17 mouse cellular contexts compared by ENCODE assay signal in the genomic region with DNA sequence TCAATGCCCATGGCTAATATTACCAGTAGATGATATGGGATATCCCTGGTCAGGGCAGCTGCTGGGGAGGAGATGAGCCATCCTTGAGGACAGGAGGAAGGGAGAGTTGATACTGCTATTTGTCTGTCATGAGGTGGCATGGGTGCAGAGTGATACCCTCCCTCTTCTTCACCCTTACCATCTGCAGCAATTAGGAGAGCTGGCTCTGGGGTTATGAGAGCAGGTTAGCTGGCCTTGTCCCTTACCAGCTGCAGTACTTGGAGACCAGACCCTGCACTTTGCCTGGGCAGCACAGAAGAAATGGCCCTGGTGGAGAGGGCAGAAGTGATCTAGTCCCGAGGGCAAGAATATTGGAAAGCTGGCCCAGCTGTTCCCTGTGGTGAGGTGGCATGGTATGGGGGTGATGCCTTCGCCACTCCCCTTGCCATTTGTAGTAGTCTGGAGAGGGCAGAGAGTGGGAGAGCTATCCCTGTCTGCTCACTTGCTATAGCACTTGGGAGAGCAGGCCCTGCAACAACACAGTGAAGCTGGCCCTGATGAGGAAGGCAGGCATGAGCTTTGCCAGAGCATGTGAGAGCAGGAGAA.
DNase-seq lines count a peak whose midpoint lies in the region; ATAC-seq and TF ChIP-seq lines count a peak whose summit lies in the region.
"Had no signal": no experiment of that assay in that cellular context is flagged by ENCODE, and none has a peak within 500 bp of the region (broad histone marks: within the 10 kb centered on the region; RNA-seq: fewer than 3 reads in every experiment).

No protein-coding gene starts in this region.

- no peak overlapping the region for H3K27ac ChIP-seq in kidney, postnatal 0 days
- no peak overlapping the region for H3K27ac ChIP-seq in liver, embryonic 15.5 days (replicated peaks)
- no peak overlapping the region for H3K27ac ChIP-seq in liver, postnatal 0 days (ENCODE audit: low read depth)
- H3K27ac ChIP-seq: forebrain, embryonic 12.5 days; gastrocnemius, adult 2 months; hindbrain, embryonic 15.5 days had no signal

- H3K36me3 ChIP-seq in kidney, postnatal 0 days (ENCODE audit: insufficient read depth, low read length) = no peaks in the 10 kb centered on the region
- H3K36me3 ChIP-seq in liver, embryonic 15.5 days (replicated peaks) = no peaks in the 10 kb centered on the region
- H3K36me3 ChIP-seq in liver, postnatal 0 days (replicated peaks; ENCODE audit: insufficient read depth, low read length) = no peaks in the 10 kb centered on the region
- H3K36me3 ChIP-seq: forebrain, embryonic 12.5 days; heart, embryonic 12.5 days; hindbrain, embryonic 15.5 days had no signal

- no peak for TF ChIP-seq EP300 in liver, postnatal 0 days (IDR thresholded peaks at IDR 0.05; ENCODE audit: low read depth)

- no peaks in the 10 kb centered on the region for H3K4me1 ChIP-seq in kidney, postnatal 0 days (replicated peaks; ENCODE audit: insufficient read depth, low read length)
- no peaks in the 10 kb centered on the region for H3K4me1 ChIP-seq in liver, embryonic 15.5 days (replicated peaks)
- no peaks in the 10 kb centered on the region for H3K4me1 ChIP-seq in liver, postnatal 0 days (ENCODE audit: insufficient read depth)
- H3K4me1 ChIP-seq: forebrain, embryonic 12.5 days; heart, embryonic 12.5 days; hindbrain, embryonic 15.5 days had no signal

- no peak overlapping the region for H3K4me2 ChIP-seq in kidney, postnatal 0 days (ENCODE audit: low read length)
- no peak overlapping the region for H3K4me2 ChIP-seq in liver, embryonic 15.5 days
- H3K4me2 ChIP-seq in liver, postnatal 0 days (ENCODE audit: low read depth, low read length) = no peak overlapping the region
- H3K4me2 ChIP-seq: forebrain, embryonic 12.5 days; heart, embryonic 12.5 days; hindbrain, embryonic 15.5 days had no signal

- H3K4me3 ChIP-seq in kidney, postnatal 0 days (replicated peaks; ENCODE audit: low read depth, low read length) = no peak overlapping the region
- H3K4me3 ChIP-seq in liver, embryonic 15.5 days (replicated peaks) = no peak overlapping the region
- H3K4me3 ChIP-seq in liver, postnatal 0 days (ENCODE audit: low read depth, low read length) = no peak overlapping the region
- H3K4me3 ChIP-seq: forebrain, embryonic 12.5 days; gastrocnemius, adult 2 months; heart, embryonic 12.5 days; hindbrain, embryonic 15.5 days had no signal

- no peak for TF ChIP-seq CTCF in kidney, postnatal 0 days (IDR thresholded peaks at IDR 0.05; ENCODE audit: low read depth)
- no peak for TF ChIP-seq CTCF in liver, postnatal 0 days (IDR thresholded peaks at IDR 0.05; ENCODE audit: low read depth)

- no peaks in the 10 kb centered on the region for H3K9me3 ChIP-seq in kidney, postnatal 0 days (replicated peaks; ENCODE audit: low read length)
- H3K9me3 ChIP-seq in liver, embryonic 15.5 days (replicated peaks) = no peaks in the 10 kb centered on the region
- H3K9me3 ChIP-seq in liver, postnatal 0 days (ENCODE audit: low read length) = no peaks in the 10 kb centered on the region
- H3K9me3 ChIP-seq: forebrain, embryonic 12.5 days; heart, embryonic 12.5 days; hindbrain, embryonic 15.5 days had no signal

- H3K9ac ChIP-seq in kidney, postnatal 0 days (ENCODE audit: low read depth, low read length) = no peak overlapping the region
- no peak overlapping the region for H3K9ac ChIP-seq in liver, embryonic 15.5 days
- H3K9ac ChIP-seq in liver, postnatal 0 days (replicated peaks) = no peak overlapping the region
- H3K9ac ChIP-seq: forebrain, embryonic 12.5 days; heart, embryonic 12.5 days; hindbrain, embryonic 15.5 days had no signal

- H3K27me3 ChIP-seq in kidney, postnatal 0 days (ENCODE audit: insufficient read depth, low read length) = no peaks in the 10 kb centered on the region
- no peaks in the 10 kb centered on the region for H3K27me3 ChIP-seq in liver, embryonic 15.5 days
- no peaks in the 10 kb centered on the region for H3K27me3 ChIP-seq in liver, postnatal 0 days (ENCODE audit: insufficient read depth, low read length)
- H3K27me3 ChIP-seq: forebrain, embryonic 12.5 days; heart, embryonic 12.5 days; hindbrain, embryonic 15.5 days had no signal

- DNase-seq in kidney, postnatal 0 days (ENCODE audit: low spot score) = no peak
- no peak for DNase-seq in kidney, postnatal 36 days
- DNase-seq in liver, postnatal 0 days = no peak
- no peak for DNase-seq in lung, postnatal 14 days
- DNase-seq: adrenal gland, adult 2 months; adrenal gland, postnatal 25 days; cerebellum, adult 2 months; cerebellum, postnatal 10 days; gastrocnemius, adult 2 months; gastrocnemius, postnatal 25 days; heart, postnatal 36 days had no signal

- WGBS in kidney, postnatal 0 days = 78% methylated on average over 2 of the region's 2 CpGs
- 40% methylated on average over 2 of the region's 2 CpGs for WGBS in liver, embryonic 15.5 days (ENCODE audit: insufficient replicate concordance)
- 65% methylated on average over 2 of the region's 2 CpGs for WGBS in liver, postnatal 0 days (ENCODE audit: insufficient replicate concordance)

- ATAC-seq in kidney, postnatal 0 days (replicated peaks; ENCODE audit: low FRiP score, low read depth) = peak; percentile 43; the same call in 1 of the 2 replicates
- ATAC-seq in liver, embryonic 15.5 days (ENCODE audit: insufficient read depth) = peak; percentile 15; the same call in 1 of the 2 replicates
- no peak for ATAC-seq in liver, postnatal 0 days
- ATAC-seq in erythroblast, adult 5-6 weeks (replicated peaks; ENCODE audit: low FRiP score, poor library complexity, severe bottlenecking) = peak; percentile 35; the same call in 1 of the 2 replicates
- ATAC-seq: forebrain, embryonic 16.5 days had no signal
